Mouse (Mus musculus) kidney, embryonic 15.5 days (tissue): ENCODE results near the gene Dpysl5. TPM values are rescaled to one million over a fixed set of nuclear protein-coding genes. Genes with fewer than 3 reads are reported as not detected.

Experiments
- ATAC-seq: fragments of 200-750 bp; cut with Nextera tagmentation; replicated peaks from 2 replicates; pipeline ENCODE4 v1.8.0; 2017; ENCODE audit warnings: moderate TSS enrichment; ENCODE audit not compliant: low FRiP score
- H3K27ac ChIP-seq: fragments of 300-500 bp; sonication (generic); 2 replicates; pipeline ENCODE4 v1.5.1; 2015; ENCODE audit warnings: mild to moderate bottlenecking, inconsistent platforms
- H3K27me3 ChIP-seq: fragments of 300-500 bp; sonication (generic); 2 replicates; pipeline ENCODE4 v1.6.1; 2015; ENCODE audit warnings: inconsistent platforms
- H3K36me3 ChIP-seq: fragments of 300-500 bp; sonication (generic); 2 replicates; pipeline ENCODE4 v1.6.1; 2015; ENCODE audit warnings: inconsistent platforms
- H3K4me1 ChIP-seq: fragments of 300-500 bp; sonication (generic); 2 replicates; pipeline ENCODE4 v1.6.1; 2015; ENCODE audit warnings: inconsistent platforms
- H3K4me2 ChIP-seq: fragments of 300-500 bp; sonication (generic); 2 replicates; pipeline ENCODE4 v1.6.1; 2015; ENCODE audit warnings: moderate library complexity, mild to moderate bottlenecking, inconsistent platforms
- H3K4me3 ChIP-seq: fragments of 300-500 bp; sonication (generic); replicated peaks from 2 replicates; pipeline ENCODE4 v1.5.1; 2015; ENCODE audit warnings: mild to moderate bottlenecking, inconsistent platforms
- H3K9ac ChIP-seq: fragments of 300-500 bp; sonication (generic); 2 replicates; pipeline ENCODE4 v1.6.1; 2015; ENCODE audit warnings: mild to moderate bottlenecking, inconsistent platforms
- H3K9me3 ChIP-seq: fragments of 300-500 bp; sonication (generic); replicated peaks from 2 replicates; pipeline ENCODE4 v1.6.1; 2016; ENCODE audit warnings: inconsistent platforms
- WGBS: fragments of 180-500 bp; shearing (Covaris S2); methylation state at CpG from one replicate; pipeline ENCODE4 v1.1.7; 2015; ENCODE audit warnings: mixed read lengths; 5-methylcytosine and 5-hydroxymethylcytosine counted together
- polyA plus RNA-seq: library from polyadenylated mRNA; unstranded; fragments of >200 nt; fragmentation: Nextera tagmentation; extraction: Ambion mirVana; gene quantifications from 2 replicates; pipeline ENCODE4 v1.2.1, GENCODE M21; 2015

The Dpysl5 gene
- polyA plus RNA-seq: 6.8 and 7.7 TPM in 2 replicates

GRCm38 (mm10) chr5:30711147-30712001 lies at the start of gene Dpysl5:
Dpysl5 (plus strand) TSS chr5:30711564.
- peak; percentile 86 for ATAC-seq
- Histone ChIP-seq H3K9ac (peak within 1 kb of the TSS; percentile 45), H3K4me1 (peaks cover 35% of the 10 kb centered on the region), H3K9me3 (no peaks in the 10 kb centered on the region), H3K4me3 (peak within 1 kb of the TSS; percentile 58), H3K4me2 (peak within 1 kb of the TSS; percentile 94), H3K36me3 (no peaks in the 10 kb centered on the region), H3K27ac (no peak within 1 kb of the TSS), H3K27me3 (peaks cover 72% of the 10 kb centered on the region)
- under 1% methylated on average over 71 of the region's 71 CpGs for WGBS

DNA sequence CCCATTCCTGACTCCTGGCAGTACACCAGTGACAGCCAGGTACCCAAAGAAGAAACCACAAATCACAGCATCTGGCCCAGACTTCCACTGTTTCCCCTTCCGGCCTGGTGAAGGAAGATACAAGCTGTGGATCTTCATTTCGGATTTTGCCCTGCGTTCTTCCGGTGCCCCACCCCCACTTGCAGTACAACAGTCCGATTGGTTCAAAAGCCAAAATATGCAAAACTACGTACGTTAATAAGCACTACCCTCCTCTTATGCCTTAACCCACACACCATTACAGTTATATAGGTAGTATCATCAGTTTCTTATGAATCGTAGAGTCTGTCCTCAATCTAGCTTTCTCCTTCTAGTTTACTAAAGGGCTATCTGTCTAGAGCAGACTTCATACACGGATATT lies 46.0 kb upstream of the Dpysl5 start:
- H3K4me3 ChIP-seq: no peak overlapping the region
- H3K9ac ChIP-seq: no peak overlapping the region
- 92% methylated on average over 9 of the region's 9 CpGs for WGBS
- no peaks in the 10 kb centered on the region for H3K27me3 ChIP-seq
- H3K4me2 ChIP-seq: no peak overlapping the region
- no peak overlapping the region for H3K27ac ChIP-seq
- H3K36me3 ChIP-seq: peaks cover 21% of the 10 kb centered on the region
- no peaks in the 10 kb centered on the region for H3K9me3 ChIP-seq
- peaks cover 23% of the 10 kb centered on the region for H3K4me1 ChIP-seq
- no peak for ATAC-seq

DNA sequence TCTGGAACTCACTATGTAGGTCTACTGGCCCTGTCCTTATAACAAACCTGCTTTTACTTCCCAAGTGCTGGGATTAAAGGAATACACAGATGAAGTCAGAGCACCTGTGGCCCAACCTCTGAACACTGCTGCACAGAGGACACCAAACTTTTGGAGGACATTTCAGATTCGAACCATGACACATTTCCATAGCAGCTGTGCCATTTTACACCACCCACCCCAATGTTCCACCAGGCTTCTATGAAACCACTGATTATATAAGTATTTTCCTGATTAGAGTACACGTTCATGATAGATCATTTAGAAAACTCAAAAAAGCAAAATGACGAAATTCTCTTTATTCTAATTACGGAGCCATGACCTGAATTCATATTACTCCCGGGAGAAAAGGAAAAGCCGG lies 45.4 kb upstream of the Dpysl5 start:
- peak overlapping the region; percentile 91 for H3K4me3 ChIP-seq
- H3K4me2 ChIP-seq: peak overlapping the region; percentile 67
- no peaks in the 10 kb centered on the region for H3K9me3 ChIP-seq
- H3K9ac ChIP-seq: peak overlapping the region; percentile 53
- H3K27ac ChIP-seq: peak overlapping the region; percentile 94
- peaks cover 27% of the 10 kb centered on the region for H3K36me3 ChIP-seq
- no peak for ATAC-seq
- WGBS: 56% methylated on average over 6 of the region's 6 CpGs
- no peaks in the 10 kb centered on the region for H3K27me3 ChIP-seq
- peaks cover 23% of the 10 kb centered on the region for H3K4me1 ChIP-seq

DNA sequence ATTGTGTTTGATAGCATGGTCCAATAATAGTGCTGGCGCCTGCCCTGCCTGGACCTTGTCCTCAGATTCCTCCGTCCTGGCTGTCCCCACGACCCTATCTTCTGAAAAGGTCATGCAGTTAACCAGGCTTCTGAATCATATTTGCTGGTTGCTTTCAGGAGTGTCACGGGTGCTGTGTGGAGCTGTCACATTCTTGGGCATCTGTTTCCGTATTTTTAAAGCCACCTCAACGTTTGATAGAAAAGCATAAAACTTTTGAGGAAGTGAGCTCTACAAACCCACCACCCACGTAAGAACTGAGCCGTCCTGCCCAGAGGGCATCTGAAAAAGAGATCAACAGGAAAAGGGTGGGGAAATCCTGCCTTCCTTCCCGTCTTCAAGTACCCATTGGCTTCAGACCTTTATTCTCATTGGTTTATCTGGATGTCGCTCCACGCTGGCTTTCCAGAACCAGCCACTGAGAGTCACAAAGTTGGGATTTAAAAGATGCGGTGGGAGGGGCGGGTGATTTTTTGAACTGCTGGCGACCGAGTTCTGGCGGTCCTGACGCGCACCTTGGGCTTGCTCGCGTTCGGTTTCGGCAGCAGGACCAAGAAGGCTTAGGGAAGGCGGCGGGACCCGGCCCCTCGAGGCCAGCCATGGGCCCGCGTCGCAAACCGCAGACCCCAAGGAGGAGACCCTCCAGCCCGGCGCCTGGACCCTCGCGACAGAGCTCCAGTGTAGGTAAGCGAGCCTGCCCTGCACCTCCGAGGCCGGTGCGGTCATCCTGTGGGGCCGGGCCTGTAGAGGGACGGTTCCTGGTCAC lies 44.8 kb upstream of the Dpysl5 start, which contains the start of gene Cenpa:
Gene Cenpa, plus strand, starts transcription at position 387 of the 805 bp plus-strand sequence.
- H3K27ac ChIP-seq: peak within 1 kb of the TSS; percentile 94
- peak; percentile 96 for ATAC-seq
- peaks cover 23% of the 10 kb centered on the region for H3K4me1 ChIP-seq
- H3K27me3 ChIP-seq: no peaks in the 10 kb centered on the region
- H3K9me3 ChIP-seq: no peaks in the 10 kb centered on the region
- H3K4me2 ChIP-seq: peak within 1 kb of the TSS; percentile 67
- peaks cover 33% of the 10 kb centered on the region for H3K36me3 ChIP-seq
- under 1% methylated on average over 40 of the region's 40 CpGs for WGBS
- H3K4me3 ChIP-seq: peak within 1 kb of the TSS; percentile 91
- peak within 1 kb of the TSS; percentile 83 for H3K9ac ChIP-seq

- Histone ChIP-seq H3K36me3 (peaks cover 39% of the 10 kb centered on the region), H3K4me3 (peak overlapping the region; percentile 91), H3K27me3 (no peaks in the 10 kb centered on the region), H3K4me2 (peak overlapping the region; percentile 67), H3K9ac (peak overlapping the region; percentile 83), H3K9me3 (no peaks in the 10 kb centered on the region), H3K27ac (peak overlapping the region; percentile 92), H3K4me1 (peaks cover 23% of the 10 kb centered on the region)
- WGBS: under 1% methylated on average over 13 of the region's 13 CpGs
- no peak for ATAC-seq
Observed at GRCm38 (mm10) chr5:30667215-30667614, 44.1 kb upstream of the Dpysl5 start.

DNA sequence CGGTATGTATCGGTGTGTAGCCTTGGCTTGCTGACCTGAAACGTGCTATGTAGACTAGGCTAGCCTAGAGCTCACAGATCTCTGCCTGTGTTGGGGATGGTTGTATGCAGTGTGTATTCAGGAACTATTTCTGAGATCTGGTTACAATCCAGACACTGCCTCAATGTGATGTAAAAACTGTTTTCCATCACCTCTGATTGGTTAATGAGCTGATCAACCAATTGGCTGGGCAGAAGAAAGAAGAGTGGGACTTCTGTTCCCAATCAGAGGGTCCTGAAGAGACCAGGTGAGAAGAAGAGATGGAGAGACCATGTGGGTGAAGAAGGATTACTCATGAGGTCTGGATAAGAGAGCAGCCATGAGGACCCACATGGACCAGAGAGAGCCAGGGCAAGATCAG lies 43.7 kb upstream of the Dpysl5 start:
- Histone ChIP-seq H3K36me3 (peaks cover 44% of the 10 kb centered on the region), H3K9me3 (no peaks in the 10 kb centered on the region), H3K9ac (peak overlapping the region; percentile 83), H3K4me1 (peaks cover 23% of the 10 kb centered on the region), H3K27me3 (no peaks in the 10 kb centered on the region), H3K4me3 (peak overlapping the region; percentile 91), H3K27ac (0 out of 2 replicates have a peak overlapping the region, but pooled peaks have one; percentile 92), H3K4me2 (peak overlapping the region; percentile 67)
- ATAC-seq: no peak
- WGBS: 1% methylated on average over 3 of the region's 3 CpGs

GRCm38 (mm10) chr5:30668637-30669495 lies 42.5 kb upstream of the Dpysl5 start:
- H3K27ac ChIP-seq: no peak overlapping the region
- no peaks in the 10 kb centered on the region for H3K27me3 ChIP-seq
- peak overlapping the region; percentile 67 for H3K4me2 ChIP-seq
- no peak overlapping the region for H3K9ac ChIP-seq
- peak overlapping the region; percentile 91 for H3K4me3 ChIP-seq
- H3K36me3 ChIP-seq: peaks cover 56% of the 10 kb centered on the region
- 91% methylated on average over 9 of the region's 9 CpGs for WGBS
- ATAC-seq: no peak
- H3K9me3 ChIP-seq: no peaks in the 10 kb centered on the region
- peaks cover 23% of the 10 kb centered on the region for H3K4me1 ChIP-seq

DNA sequence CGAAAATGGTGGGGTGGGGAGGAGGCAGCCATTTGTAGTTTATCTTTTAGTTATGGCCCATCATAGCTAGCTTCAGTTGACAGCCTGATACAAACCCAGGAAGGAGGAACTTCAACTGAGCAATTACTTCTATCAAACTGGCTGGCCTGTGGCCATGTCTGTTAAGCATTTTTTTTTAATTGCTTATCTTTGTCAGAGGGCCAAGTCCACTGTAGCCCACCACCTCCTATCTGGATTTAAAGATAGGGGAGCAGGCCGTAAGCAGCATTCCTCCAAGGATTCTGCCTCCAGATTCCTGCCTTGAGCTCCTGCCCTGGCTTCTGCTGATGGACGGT lies 41.9 kb upstream of the Dpysl5 start:
- no peak for ATAC-seq
- H3K36me3 ChIP-seq: peaks cover 62% of the 10 kb centered on the region
- no peak overlapping the region for H3K4me2 ChIP-seq

GRCm38 (mm10) chr5:30670091-30670490 lies 41.3 kb upstream of the Dpysl5 start:
- Histone ChIP-seq H3K9me3 (no peaks in the 10 kb centered on the region), H3K9ac (no peak overlapping the region), H3K4me1 (peaks cover 23% of the 10 kb centered on the region), H3K4me3 (no peak overlapping the region), H3K27me3 (no peaks in the 10 kb centered on the region), H3K36me3 (peaks cover 66% of the 10 kb centered on the region), H3K27ac (no peak overlapping the region), H3K4me2 (no peak overlapping the region)
- 92% methylated on average over 7 of the region's 7 CpGs for WGBS
- ATAC-seq: no peak

More for the DNA sequence above, 41.9 kb upstream of the Dpysl5 start:
- Histone ChIP-seq H3K27ac (no peak overlapping the region), H3K27me3 (no peaks in the 10 kb centered on the region), H3K9me3 (no peaks in the 10 kb centered on the region), H3K9ac (no peak overlapping the region), H3K4me1 (peaks cover 23% of the 10 kb centered on the region), H3K4me3 (no peak overlapping the region)
- WGBS: 85% methylated on average over 3 of the region's 3 CpGs

GRCm38 (mm10) chr5:30674001-30674400 lies 37.4 kb upstream of the Dpysl5 start:
- ATAC-seq: no peak
- whole genome bisulfite sequencing: 63% methylated on average over 7 of the region's 7 CpGs
- Histone ChIP-seq H3K4me2 (no peak overlapping the region), H3K9me3 (no peaks in the 10 kb centered on the region), H3K4me1 (peaks cover 3% of the 10 kb centered on the region), H3K4me3 (no peak overlapping the region), H3K27ac (no peak overlapping the region), H3K9ac (no peak overlapping the region), H3K36me3 (peaks cover 82% of the 10 kb centered on the region), H3K27me3 (no peaks in the 10 kb centered on the region)

GRCm38 (mm10) chr5:30676800-30677199 lies 34.6 kb upstream of the Dpysl5 start:
- Histone ChIP-seq H3K4me2 (no peak overlapping the region), H3K27ac (no peak overlapping the region), H3K27me3 (no peaks in the 10 kb centered on the region), H3K36me3 (peaks cover 54% of the 10 kb centered on the region), H3K4me1 (no peaks in the 10 kb centered on the region), H3K9ac (no peak overlapping the region), H3K4me3 (no peak overlapping the region), H3K9me3 (no peaks in the 10 kb centered on the region)
- 87% methylated on average over 7 of the region's 7 CpGs for WGBS
- ATAC-seq: no peak
